Mouse (Mus musculus) forebrain, embryonic 15.5 days (tissue): ENCODE data around the gene Rasl2-9. TPM values are rescaled to one million over a fixed set of nuclear protein-coding genes. Genes with fewer than 3 reads are reported as not detected.
"Not testable (repeated sequence)": the region's sequence is repeated elsewhere in the genome, so short reads cannot be mapped to it uniquely, and the experiment has no call there.

ENCODE experiments used
- ATAC-seq: fragments of 200-750 bp; cut with Nextera tagmentation; replicated peaks from 2 replicates; pipeline ENCODE4 v1.8.0; 2017; ENCODE audit warnings: mild to moderate bottlenecking, moderate TSS enrichment, moderate library complexity
- H3K27ac ChIP-seq: fragments of 300-500 bp; sonication (generic); replicated peaks from 2 replicates; pipeline ENCODE4 v1.5.1; 2015; ENCODE audit warnings: mild to moderate bottlenecking, inconsistent platforms
- H3K27me3 ChIP-seq: fragments of 300-500 bp; sonication (generic); 2 replicates; pipeline ENCODE4 v1.6.1; 2015; ENCODE audit warnings: inconsistent platforms
- H3K36me3 ChIP-seq: fragments of 300-500 bp; sonication (generic); 2 replicates; pipeline ENCODE4 v1.6.1; 2015; ENCODE audit warnings: mild to moderate bottlenecking, inconsistent platforms
- H3K4me1 ChIP-seq: fragments of 300-500 bp; sonication (generic); 2 replicates; pipeline ENCODE4 v1.6.1; 2015; ENCODE audit warnings: inconsistent platforms
- H3K4me2 ChIP-seq: fragments of 300-500 bp; sonication (generic); replicated peaks from 2 replicates; pipeline ENCODE4 v1.6.1; 2015; ENCODE audit warnings: mild to moderate bottlenecking, inconsistent platforms
- H3K4me3 ChIP-seq: fragments of 300-500 bp; sonication (generic); 2 replicates; pipeline ENCODE4 v1.5.1; 2015; ENCODE audit warnings: mild to moderate bottlenecking, inconsistent platforms
- H3K9ac ChIP-seq: fragments of 300-500 bp; sonication (generic); replicated peaks from 2 replicates; pipeline ENCODE4 v1.6.1; 2015; ENCODE audit warnings: mild to moderate bottlenecking, inconsistent platforms
- H3K9me3 ChIP-seq: fragments of 300-500 bp; sonication (generic); 2 replicates; pipeline ENCODE4 v1.6.1; 2016; ENCODE audit warnings: inconsistent platforms
- WGBS: fragments of 180-500 bp; shearing (Covaris S2); methylation state at CpG from one replicate; pipeline ENCODE4 v1.1.7; 2015; ENCODE audit warnings: mixed read lengths; 5-methylcytosine and 5-hydroxymethylcytosine counted together
- microRNA-seq: library from miRNA; unstranded; fragments of <30 nt; microRNA quantifications from one replicate; pipeline ENCODE4, GENCODE M21; 2016
- polyA plus RNA-seq: library from polyadenylated mRNA; unstranded; fragments of >200 nt; fragmentation: Nextera tagmentation; extraction: Ambion mirVana; gene quantifications from 2 replicates; pipeline ENCODE4 v1.2.1, GENCODE M21; 2015

Rasl2-9 gene
- polyA plus RNA-seq, 1 experiment from 2014 or later: not detected

DNA sequence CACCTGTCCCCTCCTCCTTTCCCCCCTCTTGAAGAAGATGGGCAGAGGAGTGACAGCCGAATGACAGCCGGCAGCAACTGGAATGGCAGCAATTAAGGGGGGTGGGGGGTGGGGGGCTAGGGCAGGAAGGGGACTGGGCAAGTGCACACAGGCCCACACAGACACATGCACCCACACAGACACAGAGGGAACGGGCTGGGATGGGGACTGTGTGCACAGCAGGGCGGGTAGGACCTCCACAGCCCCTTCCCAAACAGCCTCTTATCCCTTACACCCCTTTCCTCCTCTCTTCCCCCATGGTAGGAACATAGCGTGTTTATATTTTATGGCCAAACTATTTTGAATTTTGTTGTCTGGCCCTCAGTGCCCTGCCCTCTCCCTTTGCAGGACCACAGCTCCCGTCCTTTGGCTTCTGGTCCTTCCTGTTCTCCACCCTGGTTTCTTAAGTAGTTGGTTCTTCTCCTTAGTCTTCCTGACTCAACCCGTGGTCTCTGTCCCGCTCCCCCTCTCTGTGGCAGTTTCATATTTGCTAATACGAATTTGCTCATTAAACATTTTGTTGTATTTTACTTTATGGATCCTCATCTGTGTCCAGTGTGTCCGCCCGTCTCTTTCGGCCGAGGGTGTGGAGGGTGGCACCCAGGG, 46.3 kb downstream of the Rasl2-9 start:
- not testable (repeated sequence) for H3K9me3 ChIP-seq, H3K27me3 ChIP-seq
- peak; percentile 50 for ATAC-seq
- H3K4me3 ChIP-seq: peak overlapping the region; percentile 98
- peak overlapping the region; percentile 87 for H3K27ac ChIP-seq
- H3K36me3 ChIP-seq: peaks cover 54% of the 10 kb centered on the region
- WGBS: 53% methylated on average over 10 of the region's 13 CpGs
- H3K4me2 ChIP-seq: peak overlapping the region; percentile 64
- H3K9ac ChIP-seq: peak overlapping the region; percentile 96; the same call in 1 of the 2 replicates
- H3K4me1 ChIP-seq: peaks cover 31% of the 10 kb centered on the region

DNA sequence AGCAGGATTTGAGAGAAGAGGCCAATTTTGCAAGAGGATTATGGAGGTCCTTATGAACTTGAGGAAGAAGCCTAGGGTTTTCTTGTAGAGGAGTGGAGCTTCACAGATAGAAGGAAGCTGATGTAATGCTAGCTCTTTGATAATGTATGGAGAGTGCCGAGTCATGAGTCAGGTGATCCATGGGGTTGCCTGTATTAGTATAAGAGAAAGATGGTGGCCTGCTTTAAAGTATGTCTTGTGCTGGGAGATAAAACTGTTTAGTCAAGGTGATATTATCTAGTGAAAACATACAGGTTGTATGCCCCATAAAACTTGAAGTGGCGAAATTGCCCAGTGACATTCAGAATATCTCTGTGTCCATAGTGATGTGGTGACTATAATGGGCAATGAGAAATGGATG, 48.8 kb downstream of the Rasl2-9 start:
- WGBS: 93% methylated on average over 2 of the region's 2 CpGs
- peaks cover 67% of the 10 kb centered on the region for H3K36me3 ChIP-seq

DNA sequence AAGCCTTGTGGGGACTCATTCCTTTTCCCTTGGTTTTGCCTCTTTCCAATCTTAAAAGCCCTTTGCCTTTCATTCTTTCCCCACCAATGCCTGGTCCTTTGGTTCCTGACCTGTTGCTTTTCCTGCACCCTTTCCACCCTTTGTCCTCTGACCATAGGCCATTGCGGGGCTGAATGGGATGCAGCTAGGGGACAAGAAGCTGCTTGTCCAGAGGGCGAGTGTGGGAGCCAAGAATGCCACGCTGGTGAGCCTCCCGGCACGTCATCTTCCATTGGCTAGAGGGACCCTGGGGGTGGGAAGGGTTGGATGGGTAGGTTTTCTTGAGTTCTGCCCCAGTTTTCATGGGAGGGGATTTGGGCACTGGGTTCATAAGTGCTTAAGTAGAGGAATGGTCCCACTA, 50.8 kb downstream of the Rasl2-9 start:
- Histone ChIP-seq H3K27me3 (no peaks in the 10 kb centered on the region), H3K9ac (no peak overlapping the region), H3K27ac (no peak overlapping the region), H3K4me2 (no peak overlapping the region), H3K36me3 (peaks cover 86% of the 10 kb centered on the region), H3K9me3 (no peaks in the 10 kb centered on the region), H3K4me3 (no peak overlapping the region), H3K4me1 (peaks cover 3% of the 10 kb centered on the region; the same call in 1 of the 2 replicates)
- no peak for ATAC-seq
- WGBS: 94% methylated on average over 5 of the region's 5 CpGs

More for the DNA sequence above, 48.8 kb downstream of the Rasl2-9 start:
- H3K9ac ChIP-seq: no peak overlapping the region
- H3K27ac ChIP-seq: no peak overlapping the region
- no peaks in the 10 kb centered on the region for H3K27me3 ChIP-seq
- H3K4me1 ChIP-seq: peaks cover 16% of the 10 kb centered on the region
- no peaks in the 10 kb centered on the region for H3K9me3 ChIP-seq
- H3K4me2 ChIP-seq: no peak overlapping the region
- no peak for ATAC-seq
- no peak overlapping the region for H3K4me3 ChIP-seq

Small RNA genes lying within 50 kb of the gene (microRNA-seq; reads per million reads assigned to microRNA genes)
- not detected for gene Gm26217

Other genes with a start within 250 kb of the Rasl2-9 start
- 0.65 and 0.76 TPM in 2 replicates for gene Isoc2a, start 248.8 kb downstream of the Rasl2-9 start, polyA plus RNA-seq
- 0.31 and 0.33 TPM in 2 replicates for gene Gm36210, start 219.4 kb downstream of the Rasl2-9 start, polyA plus RNA-seq
- gene Zfp628, start 210.7 kb downstream of the Rasl2-9 start, polyA plus RNA-seq: 4.0 and 4.2 TPM in 2 replicates
- gene Nat14, start 203.9 kb downstream of the Rasl2-9 start, polyA plus RNA-seq: 35.2 and 39.3 TPM in 2 replicates
- gene Ssc5d, start 200.2 kb downstream of the Rasl2-9 start, polyA plus RNA-seq: 0.24 and 0.32 TPM in 2 replicates
- not detected in 2 replicates for gene Sbk2, start 161.5 kb downstream of the Rasl2-9 start, polyA plus RNA-seq
- gene Sbk3, start 154.8 kb downstream of the Rasl2-9 start, polyA plus RNA-seq: 0.27 and 0.33 TPM in 2 replicates
- 58.9 and 60.9 TPM in 2 replicates for gene Zfp579, start 129.8 kb downstream of the Rasl2-9 start, polyA plus RNA-seq
- 11.6 and 12.5 TPM in 2 replicates for gene Zfp524, start 111.5 kb downstream of the Rasl2-9 start, polyA plus RNA-seq
- 52.1 TPM in 2 replicates for gene Fiz1, start 111.3 kb downstream of the Rasl2-9 start, polyA plus RNA-seq
- 0.89 TPM in 1 of 2 replicates, not detected in the other for gene Gm44973, start 110.5 kb downstream of the Rasl2-9 start, polyA plus RNA-seq
- gene Zfp865, start 105.6 kb downstream of the Rasl2-9 start, polyA plus RNA-seq: 6.1 and 6.5 TPM in 2 replicates
- 39.7 and 45.8 TPM in 2 replicates for gene Ccdc106, start 105.4 kb downstream of the Rasl2-9 start, polyA plus RNA-seq
- not detected in 2 replicates for gene 4632433K11Rik, start 91.8 kb downstream of the Rasl2-9 start, polyA plus RNA-seq
- 7.8 and 8.5 TPM in 2 replicates for gene Zfp784, start 87.5 kb downstream of the Rasl2-9 start, polyA plus RNA-seq
- gene Zfp580, start 74.4 kb downstream of the Rasl2-9 start, polyA plus RNA-seq: 53.0 and 54.1 TPM in 2 replicates
- gene U2af2, start 63.8 kb downstream of the Rasl2-9 start, polyA plus RNA-seq: 136 TPM in 2 replicates
- 94.5 and 96.9 TPM in 2 replicates for gene Epn1, start 45.7 kb downstream of the Rasl2-9 start, polyA plus RNA-seq
- 0.13 TPM in 1 of 2 replicates, not detected in the other for gene Rfpl4, start 9.0 kb downstream of the Rasl2-9 start, polyA plus RNA-seq
- gene Vmn1r55, start 23.7 kb upstream of the Rasl2-9 start, polyA plus RNA-seq: 0.01 TPM in 1 of 2 replicates, not detected in the other
- gene Vmn1r56, start 70.8 kb upstream of the Rasl2-9 start, polyA plus RNA-seq: not detected in 2 replicates
- gene Vmn1r57, start 92.5 kb upstream of the Rasl2-9 start, polyA plus RNA-seq: not detected in 2 replicates
- not detected in 2 replicates for gene Gm5065, start 224.6 kb upstream of the Rasl2-9 start, polyA plus RNA-seq
- not detected in 2 replicates for gene Nlrp2, start 225.1 kb upstream of the Rasl2-9 start, polyA plus RNA-seq